Mouse (Mus musculus): ENCODE data around the gene Syp.

- TF ChIP-seq POLR2A (IDR thresholded peaks at IDR 0.05; ENCODE audit: control insufficient read depth, low read depth, low read length), result peak; percentile 32; the same call in 1 of the 2 replicates
- 0 out of 2 replicates have a peak, but pooled peaks have one; percentile 1 for TF ChIP-seq CTCF (IDR thresholded peaks at IDR 0.05; ENCODE audit: control insufficient read depth, insufficient read depth, insufficient replicate concordance, low read depth, low read length)
Observed at GRCm38 (mm10) chrX:7648671-7649304, 10.5 kb downstream of the Syp start.

All from testis, adult 2 months (tissue).